Mouse (Mus musculus): Measurements from ENCODE around the gene Kcnk10. TPM values are rescaled to one million over a fixed set of nuclear protein-coding genes. Genes with fewer than 3 reads are reported as not detected.

Gene Kcnk10
- polyA plus RNA-seq, 1 experiment from 2014 or later, result 0.10 TPM

DNA sequence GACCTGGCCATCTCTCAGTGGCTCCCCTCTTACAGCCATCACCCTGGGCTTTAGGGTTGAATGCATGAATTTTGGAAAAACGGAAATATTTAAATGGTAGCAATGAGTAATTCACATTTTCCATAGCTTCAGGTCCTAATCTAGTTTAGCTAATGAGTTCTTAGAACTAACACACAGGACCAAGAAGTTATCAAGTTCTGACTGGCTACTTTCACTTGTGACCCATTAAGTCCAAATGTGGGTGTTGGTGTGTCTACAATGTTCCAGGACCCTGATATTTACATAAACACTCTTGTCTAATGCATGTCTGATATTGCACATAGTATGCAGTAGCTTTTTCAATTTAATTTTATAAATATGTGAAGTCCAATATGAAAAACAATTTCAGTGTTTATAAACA, 27.2 kb upstream of the Kcnk10 start:
- no peak overlapping the region for H3K9ac ChIP-seq (ENCODE audit: low read length)
- H3K27me3 ChIP-seq (ENCODE audit: control insufficient read depth, insufficient read depth, low read depth, low read length), result no peaks in the 10 kb centered on the region
- no peak for ATAC-seq (ENCODE audit: low read depth)
- WGBS, result 63% methylated on average over 1 of the region's 1 CpGs
- H3K4me2 ChIP-seq (ENCODE audit: low read depth, low read length), result no peak overlapping the region
- H3K9me3 ChIP-seq (ENCODE audit: control insufficient read depth, low read length), result no peaks in the 10 kb centered on the region
- no peaks in the 10 kb centered on the region for H3K4me1 ChIP-seq (replicated peaks; ENCODE audit: control insufficient read depth, insufficient read depth, low read length)
- H3K27ac ChIP-seq (ENCODE audit: low read length), result no peak overlapping the region
- H3K4me3 ChIP-seq (ENCODE audit: low read length), result no peak overlapping the region
- H3K36me3 ChIP-seq (ENCODE audit: control insufficient read depth, insufficient read depth, low read length), result no peaks in the 10 kb centered on the region

DNA sequence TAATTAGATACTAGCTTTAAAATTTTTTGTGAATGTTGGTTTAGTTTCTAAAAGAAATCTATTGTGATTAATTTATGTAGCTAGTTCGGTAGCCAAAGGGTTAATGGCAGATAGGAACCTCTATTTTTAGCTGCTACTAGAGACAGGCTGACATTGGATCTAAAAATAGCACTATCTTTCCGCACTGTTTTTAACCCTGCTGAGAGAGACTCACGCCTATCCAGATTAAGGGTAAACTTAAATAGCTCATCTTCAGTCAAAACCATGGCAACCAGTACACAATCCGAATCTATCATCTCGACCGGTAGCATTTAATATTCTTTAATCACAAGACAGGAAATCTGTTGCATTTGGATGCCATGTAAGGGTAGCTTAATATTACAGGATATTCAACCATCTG, 24.0 kb upstream of the Kcnk10 start:
- H3K27me3 ChIP-seq (ENCODE audit: control insufficient read depth, insufficient read depth, low read depth, low read length), result no peaks in the 10 kb centered on the region
- H3K27ac ChIP-seq (ENCODE audit: low read length), result no peak overlapping the region
- H3K9me3 ChIP-seq (ENCODE audit: control insufficient read depth, low read length), result no peaks in the 10 kb centered on the region
- 27% methylated on average over 6 of the region's 6 CpGs for WGBS
- no peak for ATAC-seq (ENCODE audit: low read depth)
- H3K4me1 ChIP-seq (replicated peaks; ENCODE audit: control insufficient read depth, insufficient read depth, low read length), result no peaks in the 10 kb centered on the region
- no peak overlapping the region for H3K4me3 ChIP-seq (ENCODE audit: low read length)
- H3K36me3 ChIP-seq (ENCODE audit: control insufficient read depth, insufficient read depth, low read length), result no peaks in the 10 kb centered on the region
- no peak overlapping the region for H3K4me2 ChIP-seq (ENCODE audit: low read depth, low read length)
- no peak overlapping the region for H3K9ac ChIP-seq (ENCODE audit: low read length)

DNA sequence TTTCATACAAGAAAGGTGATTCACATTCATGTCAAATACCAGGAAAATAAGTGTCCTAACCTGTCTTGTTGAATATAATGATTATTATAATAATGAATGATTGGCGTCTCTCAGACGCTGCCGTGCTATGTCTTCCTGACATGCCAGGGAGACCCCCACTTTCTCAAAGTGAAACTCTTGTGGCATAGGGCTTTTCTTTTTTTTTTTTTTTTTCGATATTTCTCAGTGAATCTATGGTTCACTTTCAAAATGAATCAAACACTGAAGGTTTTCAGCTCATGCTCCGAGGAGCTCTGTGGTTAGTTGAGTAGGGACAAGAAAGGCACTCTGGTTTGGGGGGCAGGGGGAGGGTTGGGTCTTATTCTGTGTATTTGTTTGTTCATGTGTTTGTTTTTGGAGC, 22.8 kb upstream of the Kcnk10 start:
- no peak overlapping the region for H3K4me2 ChIP-seq (ENCODE audit: low read depth, low read length)
- no peaks in the 10 kb centered on the region for H3K36me3 ChIP-seq (ENCODE audit: control insufficient read depth, insufficient read depth, low read length)
- no peak overlapping the region for H3K27ac ChIP-seq (ENCODE audit: low read length)
- WGBS, result 86% methylated on average over 5 of the region's 5 CpGs
- H3K27me3 ChIP-seq (ENCODE audit: control insufficient read depth, insufficient read depth, low read depth, low read length), result no peaks in the 10 kb centered on the region
- no peak overlapping the region for H3K4me3 ChIP-seq (ENCODE audit: low read length)
- no peaks in the 10 kb centered on the region for H3K4me1 ChIP-seq (replicated peaks; ENCODE audit: control insufficient read depth, insufficient read depth, low read length)
- no peak for ATAC-seq (ENCODE audit: low read depth)
- no peak overlapping the region for H3K9ac ChIP-seq (ENCODE audit: low read length)
- no peaks in the 10 kb centered on the region for H3K9me3 ChIP-seq (ENCODE audit: control insufficient read depth, low read length)

DNA sequence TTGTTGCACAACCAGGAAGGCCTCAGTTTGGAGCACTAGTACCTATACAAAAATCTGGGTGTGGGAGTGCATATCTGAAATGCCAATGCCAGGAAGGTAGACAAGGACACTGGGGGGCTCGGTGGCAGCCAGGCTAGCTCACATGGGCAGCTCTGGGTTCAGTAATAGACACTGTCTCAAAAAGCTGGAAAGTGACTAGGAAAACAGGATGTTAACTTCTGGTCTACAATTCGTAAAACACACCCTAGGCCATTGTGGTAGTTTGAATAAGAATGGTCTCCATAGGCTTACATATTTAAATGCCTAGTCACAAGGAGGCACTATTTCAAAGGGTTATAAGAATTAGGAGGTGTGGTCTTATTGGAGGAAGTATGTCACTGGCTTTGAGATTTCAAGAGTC, 12.9 kb upstream of the Kcnk10 start:
- ATAC-seq (ENCODE audit: low read depth), result no peak
- 78% methylated on average over 2 of the region's 2 CpGs for WGBS
- no peak overlapping the region for H3K27ac ChIP-seq (ENCODE audit: low read length)

DNA sequence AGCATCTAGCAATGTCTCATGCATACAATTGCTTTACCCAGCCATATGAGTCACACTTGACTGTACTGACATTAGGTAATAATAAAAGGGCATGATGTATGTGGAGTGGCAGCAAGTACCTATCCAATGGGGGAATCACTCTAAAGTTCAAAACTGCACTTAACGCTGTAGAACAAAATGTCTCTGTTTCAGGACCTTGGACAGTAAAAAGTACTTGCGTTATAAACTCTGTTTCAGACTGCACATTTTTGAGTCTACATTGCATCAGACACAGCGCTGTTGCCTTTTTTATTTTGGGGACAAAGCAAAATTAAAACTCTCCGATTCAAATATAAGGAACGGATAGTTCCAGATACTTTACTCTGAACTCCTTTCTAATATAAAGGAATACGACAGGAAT, 10.5 kb upstream of the Kcnk10 start:
- H3K4me3 ChIP-seq (ENCODE audit: low read length), result no peak overlapping the region
- no peaks in the 10 kb centered on the region for H3K9me3 ChIP-seq (ENCODE audit: control insufficient read depth, low read length)
- no peaks in the 10 kb centered on the region for H3K27me3 ChIP-seq (ENCODE audit: control insufficient read depth, insufficient read depth, low read depth, low read length)
- no peaks in the 10 kb centered on the region for H3K4me1 ChIP-seq (replicated peaks; ENCODE audit: control insufficient read depth, insufficient read depth, low read length)
- H3K4me2 ChIP-seq (ENCODE audit: low read depth, low read length), result no peak overlapping the region
- H3K36me3 ChIP-seq (ENCODE audit: control insufficient read depth, insufficient read depth, low read length), result no peaks in the 10 kb centered on the region
- ATAC-seq (ENCODE audit: low read depth), result no peak
- no peak overlapping the region for H3K27ac ChIP-seq (ENCODE audit: low read length)
- no peak overlapping the region for H3K9ac ChIP-seq (ENCODE audit: low read length)
- 58% methylated on average over 6 of the region's 6 CpGs for WGBS

More for the DNA sequence above, 12.9 kb upstream of the Kcnk10 start:
- H3K4me2 ChIP-seq (ENCODE audit: low read depth, low read length), result no peak overlapping the region
- H3K36me3 ChIP-seq (ENCODE audit: control insufficient read depth, insufficient read depth, low read length), result no peaks in the 10 kb centered on the region
- no peaks in the 10 kb centered on the region for H3K9me3 ChIP-seq (ENCODE audit: control insufficient read depth, low read length)
- H3K9ac ChIP-seq (ENCODE audit: low read length), result no peak overlapping the region
- H3K4me1 ChIP-seq (replicated peaks; ENCODE audit: control insufficient read depth, insufficient read depth, low read length), result no peaks in the 10 kb centered on the region
- H3K27me3 ChIP-seq (ENCODE audit: control insufficient read depth, insufficient read depth, low read depth, low read length), result no peaks in the 10 kb centered on the region
- no peak overlapping the region for H3K4me3 ChIP-seq (ENCODE audit: low read length)

DNA sequence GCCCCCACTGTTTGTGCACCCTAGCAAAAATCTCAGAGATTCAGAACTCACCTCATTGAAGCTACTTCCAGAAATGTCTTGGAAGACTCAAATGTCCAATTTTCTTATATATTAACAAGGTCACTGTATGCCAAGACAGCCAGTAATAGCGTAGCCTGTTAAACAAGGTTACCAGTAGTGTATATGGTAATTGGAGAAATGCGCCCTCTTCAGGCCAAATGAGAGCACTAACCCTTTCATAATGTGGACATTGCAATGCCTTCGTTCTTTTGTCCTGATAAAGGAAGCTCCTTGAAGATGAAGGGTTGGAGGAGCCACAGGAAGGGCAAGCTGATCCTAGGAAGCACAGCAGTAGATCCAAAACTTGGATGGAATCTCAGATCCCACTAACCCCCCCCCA, 7.2 kb upstream of the Kcnk10 start:
- Histone ChIP-seq H3K36me3 (ENCODE audit: control insufficient read depth, insufficient read depth, low read length) (no peaks in the 10 kb centered on the region), H3K4me3 (ENCODE audit: low read length) (no peak overlapping the region), H3K27me3 (ENCODE audit: control insufficient read depth, insufficient read depth, low read depth, low read length) (no peaks in the 10 kb centered on the region), H3K9ac (ENCODE audit: low read length) (no peak overlapping the region), H3K4me1 (replicated peaks; ENCODE audit: control insufficient read depth, insufficient read depth, low read length) (no peaks in the 10 kb centered on the region), H3K4me2 (ENCODE audit: low read depth, low read length) (no peak overlapping the region), H3K9me3 (ENCODE audit: control insufficient read depth, low read length) (no peaks in the 10 kb centered on the region), H3K27ac (ENCODE audit: low read length) (no peak overlapping the region)
- no peak for ATAC-seq (ENCODE audit: low read depth)
- WGBS, result 34% methylated on average over 3 of the region's 3 CpGs

DNA sequence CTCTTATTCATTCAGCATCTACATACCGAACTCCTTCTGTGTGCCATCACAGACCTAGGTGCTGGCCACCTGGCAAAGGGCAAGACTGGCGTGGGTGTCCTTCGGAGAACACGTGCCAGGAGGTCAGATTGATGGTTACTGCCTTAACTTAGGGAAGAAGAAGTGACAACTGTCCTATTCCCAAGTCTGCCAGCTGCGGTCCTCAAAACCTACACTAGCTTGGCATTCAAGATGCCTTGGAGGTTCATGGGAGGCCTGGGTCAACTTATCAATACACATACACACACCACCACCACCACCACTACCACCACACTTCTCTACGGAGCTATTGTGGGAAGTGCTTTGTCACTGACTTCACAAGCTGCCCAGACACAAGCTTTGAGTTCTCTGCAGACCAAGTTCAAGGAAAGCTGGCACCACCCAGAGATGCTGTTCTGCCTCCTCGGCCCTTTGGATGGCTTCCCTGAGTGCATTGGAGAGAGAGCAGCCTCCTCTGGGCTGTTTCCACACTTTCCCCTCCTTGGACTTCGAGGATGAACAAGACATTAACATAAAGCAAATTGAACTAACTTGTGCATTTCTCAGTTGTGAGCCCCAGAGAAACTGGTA, 2.1 kb downstream of the Kcnk10 start:
- Histone ChIP-seq H3K9me3 (ENCODE audit: control insufficient read depth, low read length) (no peaks in the 10 kb centered on the region), H3K4me2 (ENCODE audit: low read depth, low read length) (no peak overlapping the region), H3K27ac (ENCODE audit: low read length) (no peak overlapping the region), H3K4me3 (ENCODE audit: low read length) (no peak overlapping the region), H3K4me1 (replicated peaks; ENCODE audit: control insufficient read depth, insufficient read depth, low read length) (peaks cover 7% of the 10 kb centered on the region; the same call in 1 of the 2 replicates), H3K9ac (ENCODE audit: low read length) (no peak overlapping the region), H3K27me3 (ENCODE audit: control insufficient read depth, insufficient read depth, low read depth, low read length) (peaks cover 67% of the 10 kb centered on the region), H3K36me3 (ENCODE audit: control insufficient read depth, insufficient read depth, low read length) (no peaks in the 10 kb centered on the region)
- ATAC-seq (ENCODE audit: low read depth), result no peak
- 60% methylated on average over 8 of the region's 8 CpGs for WGBS

DNA sequence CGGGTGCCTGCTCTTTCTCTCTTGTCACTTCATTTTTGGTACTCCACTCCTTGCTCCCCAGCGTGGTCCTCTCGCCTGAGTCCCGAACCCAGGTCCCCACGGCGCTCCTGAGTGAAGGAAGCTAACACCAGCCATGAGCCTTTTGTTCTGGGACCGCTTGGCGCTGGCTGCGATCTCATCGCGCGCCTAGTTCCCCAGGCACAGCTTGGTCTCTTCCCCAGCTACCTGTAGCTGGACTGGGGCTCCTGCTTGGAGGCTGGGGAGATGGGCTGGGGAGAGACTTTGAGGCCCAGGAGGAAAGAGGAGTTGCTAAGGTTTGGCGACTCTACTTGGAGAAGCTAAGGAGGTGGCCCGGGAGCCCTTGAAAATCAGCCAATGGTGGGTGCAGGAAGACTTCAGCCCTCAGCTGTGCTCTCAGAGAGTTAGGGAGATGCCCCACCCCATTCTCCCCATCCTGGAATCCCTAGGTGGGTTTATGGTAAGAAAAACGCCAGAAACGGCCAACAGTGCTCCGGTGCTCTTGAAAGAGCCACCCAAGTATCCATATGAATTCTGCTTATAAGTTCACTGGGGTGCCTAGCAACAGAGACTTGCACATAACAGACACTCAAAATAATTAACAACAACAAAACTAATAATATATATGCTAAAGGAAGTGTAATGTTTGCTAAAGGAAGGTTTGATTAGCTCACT, 2.8 kb downstream of the Kcnk10 start:
- ATAC-seq (ENCODE audit: low read depth), result no peak

DNA sequence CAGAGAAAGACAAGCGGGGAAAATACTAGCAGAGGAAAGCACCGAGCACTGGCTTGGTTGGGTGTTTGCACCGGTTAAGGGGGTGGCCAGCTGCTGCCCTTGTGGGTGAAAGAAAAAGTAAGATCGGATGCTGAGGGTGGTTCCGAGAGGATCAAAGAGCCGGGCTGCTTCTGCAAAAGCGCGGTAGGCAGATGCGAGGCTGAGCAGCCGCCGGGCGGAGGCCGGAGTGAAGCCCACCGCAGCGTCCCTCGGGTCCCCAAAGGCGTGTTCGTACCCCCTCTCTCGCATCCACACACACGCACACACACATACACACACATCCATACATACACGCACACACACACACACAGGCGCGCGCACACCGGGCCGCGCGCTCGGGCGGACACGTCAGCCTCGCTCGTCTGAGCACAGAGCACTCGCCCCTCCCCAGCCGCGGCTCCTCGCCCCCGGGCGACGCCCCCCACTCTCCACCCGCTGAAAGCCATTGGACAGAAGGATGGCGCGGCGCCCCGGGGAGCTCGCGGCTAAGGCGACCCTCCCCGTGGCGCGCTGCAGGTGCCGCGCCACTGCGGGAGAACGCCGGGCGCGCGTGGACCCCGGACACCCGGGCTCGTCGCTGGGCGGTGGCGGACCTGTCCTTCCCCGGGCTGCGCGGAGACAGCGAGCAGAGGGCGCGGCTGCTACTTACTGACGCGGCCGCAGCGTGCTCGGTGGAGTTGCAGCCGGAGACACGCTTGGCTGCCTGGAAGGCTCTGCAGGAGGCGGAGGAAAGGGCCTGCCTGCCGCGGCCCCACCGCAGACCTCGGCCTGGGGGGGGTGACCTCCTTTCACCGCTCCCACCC, 3.5 kb downstream of the Kcnk10 start:
- Histone ChIP-seq H3K4me2 (ENCODE audit: low read depth, low read length) (peak overlapping the region; percentile 100), H3K4me3 (ENCODE audit: low read length) (peak overlapping the region; percentile 68), H3K36me3 (ENCODE audit: control insufficient read depth, insufficient read depth, low read length) (no peaks in the 10 kb centered on the region), H3K27me3 (ENCODE audit: control insufficient read depth, insufficient read depth, low read depth, low read length) (peaks cover 67% of the 10 kb centered on the region), H3K9me3 (ENCODE audit: control insufficient read depth, low read length) (no peaks in the 10 kb centered on the region), H3K27ac (ENCODE audit: low read length) (no peak overlapping the region), H3K9ac (ENCODE audit: low read length) (peak overlapping the region; percentile 55), H3K4me1 (replicated peaks; ENCODE audit: control insufficient read depth, insufficient read depth, low read length) (peaks cover 7% of the 10 kb centered on the region; the same call in 1 of the 2 replicates)
- peak; percentile 72 for ATAC-seq (ENCODE audit: low read depth)
- WGBS, result under 1% methylated on average over 60 of the region's 84 CpGs

More for the DNA sequence above, 2.8 kb downstream of the Kcnk10 start:
- Histone ChIP-seq H3K9ac (ENCODE audit: low read length) (peak overlapping the region; percentile 55), H3K9me3 (ENCODE audit: control insufficient read depth, low read length) (no peaks in the 10 kb centered on the region), H3K36me3 (ENCODE audit: control insufficient read depth, insufficient read depth, low read length) (no peaks in the 10 kb centered on the region), H3K4me3 (ENCODE audit: low read length) (peak overlapping the region; percentile 68), H3K27me3 (ENCODE audit: control insufficient read depth, insufficient read depth, low read depth, low read length) (peaks cover 67% of the 10 kb centered on the region), H3K4me1 (replicated peaks; ENCODE audit: control insufficient read depth, insufficient read depth, low read length) (peaks cover 7% of the 10 kb centered on the region; the same call in 1 of the 2 replicates), H3K4me2 (ENCODE audit: low read depth, low read length) (peak overlapping the region; percentile 100), H3K27ac (ENCODE audit: low read length) (no peak overlapping the region)
- WGBS, result 10% methylated on average over 17 of the region's 17 CpGs

All from lung, embryonic 16.5 days (tissue).